Mouse (Mus musculus) thymus, adult 2 months (tissue): ENCODE results near the gene Acsf3.

Source experiments
- CTCF ChIP-seq: fragments of 200-500 bp; IDR thresholded peaks from 2 replicates; pipeline ENCODE4 v1.5.1; 2012; ENCODE audit warnings: mild to moderate bottlenecking, control low read depth, low read length, moderate library complexity, borderline replicate concordance; ENCODE audit not compliant: control insufficient read depth, poor library complexity, insufficient read depth; ENCODE audit errors: extremely low read depth
- POLR2A ChIP-seq: fragments of 200-500 bp; IDR thresholded peaks from 2 replicates; pipeline ENCODE4 v1.6.1; 2012; ENCODE audit warnings: mild to moderate bottlenecking, low read length, control low read depth, moderate library complexity; ENCODE audit not compliant: control insufficient read depth, poor library complexity, insufficient read depth; ENCODE audit errors: extremely low read depth

DNA sequence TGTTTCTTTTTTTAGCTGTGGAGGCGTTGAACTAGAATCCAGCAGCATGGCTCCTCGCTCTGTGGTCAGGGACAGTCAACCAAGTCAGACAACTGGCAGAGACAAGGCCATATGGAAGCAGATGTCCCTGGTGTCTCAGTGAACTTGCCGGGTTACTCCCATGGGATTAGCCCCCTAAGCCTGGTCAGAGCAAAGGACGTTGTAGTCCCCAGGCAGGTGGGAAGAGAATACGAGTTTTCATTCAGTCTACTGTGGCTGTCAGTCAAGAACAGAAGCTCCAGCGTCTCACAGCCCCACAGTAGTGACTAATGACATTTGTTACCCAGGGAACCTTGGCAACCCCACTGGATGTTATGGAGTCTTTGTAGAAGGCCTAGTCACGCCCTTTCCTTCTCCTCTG is 28.8 kb upstream of the Acsf3 start:
- TF ChIP-seq POLR2A (no peak), CTCF (no peak)
